10 mouse cellular contexts compared by ENCODE assay signal in the genomic region with DNA sequence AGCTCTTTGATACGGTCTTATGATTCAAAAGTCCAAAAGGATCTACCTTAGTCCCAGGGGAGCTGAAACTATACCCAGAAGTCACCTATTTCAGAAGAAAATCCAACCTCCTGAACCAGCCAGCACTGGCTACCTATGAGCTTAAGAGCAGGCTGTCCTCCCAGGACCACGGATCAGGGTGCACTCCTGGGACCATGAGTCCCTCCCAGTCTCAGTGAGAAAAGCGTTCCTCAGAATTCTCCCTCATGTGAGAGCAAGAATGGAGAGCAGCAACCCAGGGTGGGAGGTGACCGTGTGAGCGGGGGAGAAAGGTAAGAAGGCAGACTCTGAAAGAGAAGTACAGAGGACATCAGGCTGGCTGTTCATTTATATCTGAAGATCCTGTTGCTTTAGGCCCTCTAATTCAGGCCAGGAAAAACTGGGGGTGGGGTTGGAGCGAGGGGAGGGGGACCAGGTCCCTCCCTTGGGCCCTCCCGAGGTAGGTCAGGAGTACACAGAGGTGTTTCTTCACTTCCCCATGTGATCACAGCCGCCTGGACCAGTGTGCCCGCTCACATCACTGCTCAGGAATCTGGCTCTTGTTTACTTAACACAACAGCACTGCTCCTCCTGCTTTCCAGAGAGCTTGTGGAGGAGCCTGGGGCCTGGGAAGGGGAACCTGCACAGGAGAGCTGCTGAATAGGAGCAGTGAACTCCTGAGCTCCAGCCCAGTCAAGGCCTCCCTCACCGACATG. TPM values are rescaled to one million over a fixed set of nuclear protein-coding genes. Genes with fewer than 3 reads are reported as not detected.
DNase-seq lines count a peak whose midpoint lies in the region; ATAC-seq and TF ChIP-seq lines count a peak whose summit lies in the region.
"Had no signal": no experiment of that assay in that cellular context is flagged by ENCODE, and none has a peak within 500 bp of the region (broad histone marks: within the 10 kb centered on the region; RNA-seq: fewer than 3 reads in every experiment).

No protein-coding gene starts in this region.

- POLR2A ChIA-PET in Patski (lab: Charles Lee) = interaction anchor here (1.0 kb wide), 1 partner anchor 8 kb away, joined by 4 read pairs; no protein-coding TSS in a partner anchor

- no peaks in the 10 kb centered on the region for H3K9me3 ChIP-seq in lung, embryonic 16.5 days (ENCODE audit: control insufficient read depth, low read length)
- H3K9me3 ChIP-seq in midbrain, embryonic 16.5 days (replicated peaks; ENCODE audit: control insufficient read depth, low read length, poor library complexity, severe bottlenecking) = no peaks in the 10 kb centered on the region

- in situ Hi-C loops in Patski (cut with MboI; ENCODE audit: low pct_unique_long_range_greater_than_20kb) = no loop called here

- no peak for DNase-seq in Patski (ENCODE audit: low read depth, low spot score)
- DNase-seq in kidney, postnatal 10 days = peak; percentile 71
- DNase-seq in frontal cortex, adult 2 months (ENCODE audit: extremely low spot score in 1 of 2, low spot score in 1 of 2) = no peak
- DNase-seq in spleen, postnatal 14 days (ENCODE audit: low spot score in 2 of 2) = no peak
- DNase-seq: cerebellum, postnatal 14 days; retina, postnatal 1 day had no signal

- H3K4me1 ChIP-seq in embryonic fibroblast, embryonic 13.5 days (ENCODE audit: control insufficient read depth, insufficient read depth, low read length) = peaks cover 8% of the 10 kb centered on the region
- peaks cover 4% of the 10 kb centered on the region for H3K4me1 ChIP-seq in lung, embryonic 16.5 days (replicated peaks; ENCODE audit: control insufficient read depth, insufficient read depth, low read length)
- no peaks in the 10 kb centered on the region for H3K4me1 ChIP-seq in midbrain, embryonic 16.5 days (ENCODE audit: control insufficient read depth, insufficient read depth, low read length)

- TF ChIP-seq CTCF in Patski (IDR thresholded peaks at IDR 0.05) = no peak
- TF ChIP-seq CTCF in embryonic fibroblast, embryonic 13.5 days (IDR thresholded peaks at IDR 0.05; ENCODE audit: borderline replicate concordance, insufficient read depth, low read length) = no peak

- no peak for TF ChIP-seq POLR2A in embryonic fibroblast, embryonic 13.5 days (IDR thresholded peaks at IDR 0.05; ENCODE audit: low read depth, low read length)

- no peaks in the 10 kb centered on the region for H3K27me3 ChIP-seq in Patski
- H3K27me3 ChIP-seq in lung, embryonic 16.5 days (ENCODE audit: control insufficient read depth, insufficient read depth, low read depth, low read length) = no peaks in the 10 kb centered on the region
- no peaks in the 10 kb centered on the region for H3K27me3 ChIP-seq in midbrain, embryonic 16.5 days (ENCODE audit: control insufficient read depth, insufficient read depth, low read depth, low read length)

- 33% methylated on average over 10 of the region's 10 CpGs for WGBS in lung, embryonic 16.5 days
- WGBS in midbrain, embryonic 16.5 days = 67% methylated on average over 10 of the region's 10 CpGs

- CTCF ChIA-PET in Patski (lab: Charles Lee) = interaction anchor here (0.9 kb wide), 1 partner anchor 13 kb away, joined by 3 read pairs; no protein-coding TSS in a partner anchor

- no peak overlapping the region for H3K9ac ChIP-seq in lung, embryonic 16.5 days (ENCODE audit: low read length)
- H3K9ac ChIP-seq in midbrain, embryonic 16.5 days (ENCODE audit: low read depth, low read length) = no peak overlapping the region

- no peak overlapping the region for H3K4me3 ChIP-seq in embryonic fibroblast, embryonic 13.5 days (ENCODE audit: insufficient read depth, low read length)
- H3K4me3 ChIP-seq in lung, embryonic 16.5 days (ENCODE audit: low read length) = no peak overlapping the region
- H3K4me3 ChIP-seq in midbrain, embryonic 16.5 days (ENCODE audit: low read depth, low read length) = no peak overlapping the region

- no peak overlapping the region for H3K4me2 ChIP-seq in lung, embryonic 16.5 days (ENCODE audit: low read depth, low read length)
- no peak overlapping the region for H3K4me2 ChIP-seq in midbrain, embryonic 16.5 days (ENCODE audit: low read length)

- ATAC-seq in Patski = peak; percentile 91
- peak; percentile 95 for ATAC-seq in lung, embryonic 16.5 days (ENCODE audit: low read depth)
- ATAC-seq in midbrain, embryonic 16.5 days = no peak
- ATAC-seq in granulocyte monocyte progenitor cell, adult 5-6 weeks (replicated peaks; ENCODE audit: poor library complexity, severe bottlenecking) = no peak

- H3K36me3 ChIP-seq in lung, embryonic 16.5 days (ENCODE audit: control insufficient read depth, insufficient read depth, low read length) = no peaks in the 10 kb centered on the region
- no peaks in the 10 kb centered on the region for H3K36me3 ChIP-seq in midbrain, embryonic 16.5 days (ENCODE audit: control insufficient read depth, insufficient read depth, low read length)

- H3K27ac ChIP-seq in embryonic fibroblast, embryonic 13.5 days (ENCODE audit: insufficient read depth, low read length) = peak overlapping the region; percentile 55; the same call in 1 of the 2 replicates
- peak overlapping the region; percentile 78 for H3K27ac ChIP-seq in lung, embryonic 16.5 days (ENCODE audit: low read length)
- no peak overlapping the region for H3K27ac ChIP-seq in midbrain, embryonic 16.5 days (ENCODE audit: low read length)

RNA-seq across cellular contexts. Expression of a gene that starts 10.1 kb away (rescaled TPM):
- polyA plus RNA-seq in Patski (2021) = 129 TPM
- 111 and 124 TPM in 2 replicates for polyA plus RNA-seq in embryonic fibroblast, embryonic 13.5 days (2011; ENCODE audit: insufficient read length, low read depth, missing spikeins)
- 28.7 and 41.3 TPM in 2 replicates for polyA plus RNA-seq in lung, embryonic 16.5 days (2015; fragmentation: Nextera tagmentation; extraction: Ambion mirVana)
- polyA plus RNA-seq in frontal cortex, adult 2 months (2012; rRNA removed) = 27.6 and 28.6 TPM in 2 replicates
- polyA plus RNA-seq in midbrain, embryonic 16.5 days (2015; fragmentation: Nextera tagmentation; extraction: Ambion mirVana) = 12.6 and 14.9 TPM in 2 replicates
- total RNA-seq in granulocyte monocyte progenitor cell, adult 5-6 weeks (2014; fragmentation: Nextera tagmentation) = 212 and 254 TPM in 2 replicates
- 209 and 233 TPM in 2 replicates for total RNA-seq in granulocyte monocyte progenitor cell, adult 5-6 weeks (2017)

RNA-seq across cellular contexts. Expression of a gene that starts 30.4 kb away (rescaled TPM):
- polyA plus RNA-seq in Patski (2021) = 11.7 TPM
- polyA plus RNA-seq in embryonic fibroblast, embryonic 13.5 days (2011; ENCODE audit: insufficient read length, low read depth, missing spikeins) = 4.5 TPM in 2 replicates
- polyA plus RNA-seq in lung, embryonic 16.5 days (2015; fragmentation: Nextera tagmentation; extraction: Ambion mirVana) = 4.4 and 4.5 TPM in 2 replicates
- 4.9 and 5.0 TPM in 2 replicates for polyA plus RNA-seq in frontal cortex, adult 2 months (2012; rRNA removed)
- 14.1 and 17.4 TPM in 2 replicates for polyA plus RNA-seq in midbrain, embryonic 16.5 days (2015; fragmentation: Nextera tagmentation; extraction: Ambion mirVana)
- 6.1 and 6.2 TPM in 2 replicates for total RNA-seq in granulocyte monocyte progenitor cell, adult 5-6 weeks (2014; fragmentation: Nextera tagmentation)
- 4.1 and 6.3 TPM in 2 replicates for total RNA-seq in granulocyte monocyte progenitor cell, adult 5-6 weeks (2017)

RNA-seq across cellular contexts. Expression of a gene that starts 45.2 kb away (rescaled TPM):
- polyA plus RNA-seq in Patski (2021) = 53.8 TPM
- polyA plus RNA-seq in embryonic fibroblast, embryonic 13.5 days (2011; ENCODE audit: insufficient read length, low read depth, missing spikeins) = 46.7 and 46.9 TPM in 2 replicates
- 63.6 and 64.4 TPM in 2 replicates for polyA plus RNA-seq in lung, embryonic 16.5 days (2015; fragmentation: Nextera tagmentation; extraction: Ambion mirVana)
- polyA plus RNA-seq in frontal cortex, adult 2 months (2012; rRNA removed) = 52.9 and 54.2 TPM in 2 replicates
- polyA plus RNA-seq in midbrain, embryonic 16.5 days (2015; fragmentation: Nextera tagmentation; extraction: Ambion mirVana) = 46.8 and 51.1 TPM in 2 replicates
- total RNA-seq in granulocyte monocyte progenitor cell, adult 5-6 weeks (2014; fragmentation: Nextera tagmentation) = 43.3 and 44.9 TPM in 2 replicates
- 17.1 and 25.6 TPM in 2 replicates for total RNA-seq in granulocyte monocyte progenitor cell, adult 5-6 weeks (2017)

Comparison
In these comparisons a context has a peak if more than half of its experiments do, and no peak if none do; other contexts are left out.
1. ATAC-seq: peak in Patski (single experiment) and lung, embryonic 16.5 days (single experiment); none in midbrain, embryonic 16.5 days (single experiment) and granulocyte monocyte progenitor cell, adult 5-6 weeks (single experiment).